Comparison of ENCODE assay signal across 8 mouse cellular contexts in the genomic region with DNA sequence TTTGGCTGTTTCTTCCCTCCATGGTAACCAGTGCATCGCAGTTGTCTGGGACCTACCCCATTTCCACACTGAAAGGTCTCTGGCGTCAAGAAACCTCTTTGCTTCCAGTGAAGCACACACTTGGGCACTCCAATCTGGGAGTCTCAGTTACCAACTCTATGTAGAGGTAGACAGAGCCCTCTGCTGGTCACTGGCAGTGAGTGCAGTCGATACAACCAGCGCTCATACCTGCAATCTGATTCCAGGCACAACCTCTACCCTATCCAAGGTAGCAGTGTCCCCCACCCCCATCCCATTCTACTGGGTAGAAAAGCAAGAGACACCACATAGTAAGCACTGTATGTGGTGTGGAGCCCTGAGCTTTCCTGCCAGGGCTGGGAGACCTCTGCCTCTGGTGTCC. TPM values are rescaled to one million over a fixed set of nuclear protein-coding genes. Genes with fewer than 3 reads are reported as not detected.
DNase-seq lines count a peak whose midpoint lies in the region; ATAC-seq and TF ChIP-seq lines count a peak whose summit lies in the region.

No protein-coding gene starts in this region.

- H3K4me1 ChIP-seq in kidney, adult 2 months (ENCODE audit: control insufficient read depth, insufficient read depth, low read length): no peaks in the 10 kb centered on the region
- H3K4me1 ChIP-seq in limb, embryonic 12.5 days (replicated peaks): peaks cover 11% of the 10 kb centered on the region
- peaks cover 6% of the 10 kb centered on the region for H3K4me1 ChIP-seq in midbrain, embryonic 16.5 days (ENCODE audit: control insufficient read depth, insufficient read depth, low read length)
- no peaks in the 10 kb centered on the region for H3K4me1 ChIP-seq in stomach, embryonic 14.5 days (ENCODE audit: control insufficient read depth, insufficient read depth, low read length)

- peak; percentile 50; the same call in 1 of the 2 replicates for ATAC-seq in limb, embryonic 12.5 days (ENCODE audit: insufficient number of reproducible peaks, insufficient read depth, low FRiP score, low TSS enrichment, low read depth)
- peak; percentile 63 for ATAC-seq in midbrain, embryonic 16.5 days
- ATAC-seq in stomach, embryonic 14.5 days (ENCODE audit: insufficient number of reproducible peaks, insufficient read depth, low FRiP score, low read depth): peak; percentile 44; the same call in 1 of the 2 replicates

- H3K4me2 ChIP-seq in limb, embryonic 12.5 days: no peak overlapping the region
- H3K4me2 ChIP-seq in midbrain, embryonic 16.5 days (ENCODE audit: low read length): no peak overlapping the region
- no peak overlapping the region for H3K4me2 ChIP-seq in stomach, embryonic 14.5 days (replicated peaks; ENCODE audit: low read depth, low read length)

- H3K4me3 ChIP-seq in kidney, adult 2 months (ENCODE audit: insufficient read depth, low read depth, low read length): no peak overlapping the region
- no peak overlapping the region for H3K4me3 ChIP-seq in limb, embryonic 12.5 days (replicated peaks)
- H3K4me3 ChIP-seq in midbrain, embryonic 16.5 days (ENCODE audit: low read depth, low read length): no peak overlapping the region
- H3K4me3 ChIP-seq in stomach, embryonic 14.5 days (ENCODE audit: low read depth, low read length): no peak overlapping the region

- peak; percentile 94 for TF ChIP-seq CTCF in kidney, adult 2 months (conservative IDR thresholded peaks at IDR 0.05; ENCODE audit: insufficient read depth, insufficient read length, low read depth, low read length)

- H3K9ac ChIP-seq in limb, embryonic 12.5 days (replicated peaks): no peak overlapping the region
- no peak overlapping the region for H3K9ac ChIP-seq in midbrain, embryonic 16.5 days (ENCODE audit: low read depth, low read length)
- H3K9ac ChIP-seq in stomach, embryonic 14.5 days (replicated peaks; ENCODE audit: low read depth, low read length): no peak overlapping the region

- peak; percentile 45 to 66 for DNase-seq in urinary bladder, postnatal 36 days (ENCODE audit: low spot score in 2 of 2)
- DNase-seq in urinary bladder, postnatal 10 days (ENCODE audit: low spot score): no peak
- DNase-seq in cerebellum, postnatal 36 days: peak; percentile 80 to 86
- peak; percentile 54 for DNase-seq in gastrocnemius, postnatal 10 days
- DNase-seq in kidney, adult 2 months: peak; percentile 77

- H3K9me3 ChIP-seq in limb, embryonic 12.5 days: no peaks in the 10 kb centered on the region
- H3K9me3 ChIP-seq in midbrain, embryonic 16.5 days (replicated peaks; ENCODE audit: control insufficient read depth, low read length, poor library complexity, severe bottlenecking): no peaks in the 10 kb centered on the region
- H3K9me3 ChIP-seq in stomach, embryonic 14.5 days (ENCODE audit: control insufficient read depth, low read depth, low read length): no peaks in the 10 kb centered on the region

- H3K36me3 ChIP-seq in kidney, adult 2 months (ENCODE audit: control insufficient read depth, insufficient read depth, low read length): no peaks in the 10 kb centered on the region
- no peaks in the 10 kb centered on the region for H3K36me3 ChIP-seq in limb, embryonic 12.5 days
- no peaks in the 10 kb centered on the region for H3K36me3 ChIP-seq in midbrain, embryonic 16.5 days (ENCODE audit: control insufficient read depth, insufficient read depth, low read length)
- H3K36me3 ChIP-seq in stomach, embryonic 14.5 days (ENCODE audit: control insufficient read depth, insufficient read depth, low read length): no peaks in the 10 kb centered on the region

- H3K27me3 ChIP-seq in kidney, adult 2 months (replicated peaks; ENCODE audit: control insufficient read depth, insufficient read depth, low read length): no peaks in the 10 kb centered on the region
- peaks cover 17% of the 10 kb centered on the region for H3K27me3 ChIP-seq in limb, embryonic 12.5 days
- H3K27me3 ChIP-seq in midbrain, embryonic 16.5 days (ENCODE audit: control insufficient read depth, insufficient read depth, low read depth, low read length): no peaks in the 10 kb centered on the region
- 0 out of 2 replicates have a peak, but pooled peaks cover 4% of the 10 kb centered on the region for H3K27me3 ChIP-seq in stomach, embryonic 14.5 days (ENCODE audit: control insufficient read depth, insufficient read depth, low read length)

- no peak for TF ChIP-seq POLR2A in kidney, adult 2 months (IDR thresholded peaks at IDR 0.05; ENCODE audit: low read depth, low read length)

- 12% methylated on average over 4 of the region's 4 CpGs for WGBS in kidney, adult 2 months
- 8% methylated on average over 4 of the region's 4 CpGs for WGBS in limb, embryonic 12.5 days
- WGBS in midbrain, embryonic 16.5 days: 9% methylated on average over 4 of the region's 4 CpGs
- WGBS in stomach, embryonic 14.5 days: 6% methylated on average over 4 of the region's 4 CpGs

- H3K27ac ChIP-seq in kidney, adult 2 months (ENCODE audit: insufficient read depth, low read depth, low read length): no peak overlapping the region
- H3K27ac ChIP-seq in limb, embryonic 12.5 days: no peak overlapping the region
- no peak overlapping the region for H3K27ac ChIP-seq in midbrain, embryonic 16.5 days (ENCODE audit: low read length)
- H3K27ac ChIP-seq in stomach, embryonic 14.5 days (ENCODE audit: low read length): no peak overlapping the region

RNA-seq across cellular contexts. Expression of gene Galnt15, which starts 3.7 kb away (rescaled TPM):
- total RNA-seq in gastrocnemius, postnatal 10 days (2021): 10 to 100 TPM; 22.2 to 23.2 TPM
- polyA plus RNA-seq in kidney, adult 2 months (2012; rRNA removed): 2.6 and 2.9 TPM in 2 replicates
- not detected in 2 replicates for polyA plus RNA-seq in limb, embryonic 12.5 days (2016; fragmentation: Nextera tagmentation; extraction: Ambion mirVana)
- polyA plus RNA-seq in midbrain, embryonic 16.5 days (2015; fragmentation: Nextera tagmentation; extraction: Ambion mirVana): 0.45 and 0.52 TPM in 2 replicates
- polyA plus RNA-seq in stomach, embryonic 14.5 days (2014; fragmentation: Nextera tagmentation; extraction: Ambion mirVana): 0.08 and 0.09 TPM in 2 replicates

RNA-seq across cellular contexts. Expression of gene Oxnad1, which starts 52.7 kb away (rescaled TPM):
- 10 to 100 TPM; 18.7 to 19.9 TPM for total RNA-seq in gastrocnemius, postnatal 10 days (2021)
- polyA plus RNA-seq in kidney, adult 2 months (2012; rRNA removed): 49.0 and 60.2 TPM in 2 replicates
- 16.2 and 18.2 TPM in 2 replicates for polyA plus RNA-seq in limb, embryonic 12.5 days (2016; fragmentation: Nextera tagmentation; extraction: Ambion mirVana)
- polyA plus RNA-seq in midbrain, embryonic 16.5 days (2015; fragmentation: Nextera tagmentation; extraction: Ambion mirVana): 18.6 and 19.9 TPM in 2 replicates
- 19.3 and 25.9 TPM in 2 replicates for polyA plus RNA-seq in stomach, embryonic 14.5 days (2014; fragmentation: Nextera tagmentation; extraction: Ambion mirVana)

RNA-seq across cellular contexts. Expression of gene Dph3, which starts 53.0 kb away (rescaled TPM):
- total RNA-seq in gastrocnemius, postnatal 10 days (2021): 10 to 100 TPM; 68.3 to 74.9 TPM
- 31.2 and 43.1 TPM in 2 replicates for polyA plus RNA-seq in kidney, adult 2 months (2012; rRNA removed)
- 76.7 and 78.6 TPM in 2 replicates for polyA plus RNA-seq in limb, embryonic 12.5 days (2016; fragmentation: Nextera tagmentation; extraction: Ambion mirVana)
- polyA plus RNA-seq in midbrain, embryonic 16.5 days (2015; fragmentation: Nextera tagmentation; extraction: Ambion mirVana): 74.7 and 77.2 TPM in 2 replicates
- 97.1 and 98.3 TPM in 2 replicates for polyA plus RNA-seq in stomach, embryonic 14.5 days (2014; fragmentation: Nextera tagmentation; extraction: Ambion mirVana)
